Mouse (Mus musculus) embryo, embryonic 10.5 days (tissue): ENCODE data around the gene Them7.
A peak's percentile ranks its signal among the peaks of the same experiment; 100 is the strongest.

Experiments
- DNase-seq: peaks from one replicate; pipeline ENCODE4 v3.0.0-alpha.2; 2015; ENCODE audit warnings: low spot score

Them7 gene

DNA sequence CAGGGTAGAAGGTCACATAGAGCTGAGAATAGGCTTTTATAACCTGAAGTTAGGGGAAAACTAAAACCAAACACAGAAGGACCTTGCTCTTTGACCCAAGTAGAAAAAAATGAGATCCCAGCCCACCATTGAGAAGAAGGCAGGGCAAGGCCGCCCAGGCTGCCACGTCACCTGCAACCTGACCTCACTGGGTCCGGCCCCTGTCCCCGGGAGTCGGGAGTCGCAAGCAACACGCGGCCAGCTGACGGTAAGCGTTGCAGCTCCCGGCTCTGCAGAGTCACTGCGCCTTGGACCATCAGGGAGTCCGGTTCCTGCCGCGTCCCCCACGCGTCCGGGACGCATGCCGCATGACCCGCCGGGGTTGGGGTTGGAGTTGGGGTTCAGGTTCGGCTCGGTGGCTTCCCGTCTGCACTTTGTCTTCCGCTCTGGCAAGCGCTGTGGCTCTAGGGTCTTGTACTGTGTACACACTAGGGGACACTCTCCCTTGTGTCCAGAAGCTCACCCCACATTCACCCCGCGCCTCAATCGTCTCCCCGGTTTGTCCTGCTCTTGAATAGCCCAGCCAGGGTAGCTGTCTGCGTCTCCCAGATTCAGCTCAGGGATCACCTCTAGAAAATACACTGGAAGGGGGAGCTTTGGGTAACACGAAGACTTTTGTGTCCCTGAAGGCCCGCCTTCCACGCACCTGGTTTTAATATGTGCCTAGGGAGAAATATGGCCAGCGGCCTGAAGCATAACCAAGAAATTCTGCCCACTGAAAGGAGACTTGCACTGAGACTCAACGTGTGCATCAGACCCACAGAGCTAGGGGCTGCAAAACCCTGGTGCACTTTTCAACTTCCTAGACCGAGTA is at the start of gene Them7:
Gene Them7, plus strand, starts transcription at position 187 of the 853 bp plus-strand sequence.
- peak; percentile 83 for DNase-seq

DNA sequence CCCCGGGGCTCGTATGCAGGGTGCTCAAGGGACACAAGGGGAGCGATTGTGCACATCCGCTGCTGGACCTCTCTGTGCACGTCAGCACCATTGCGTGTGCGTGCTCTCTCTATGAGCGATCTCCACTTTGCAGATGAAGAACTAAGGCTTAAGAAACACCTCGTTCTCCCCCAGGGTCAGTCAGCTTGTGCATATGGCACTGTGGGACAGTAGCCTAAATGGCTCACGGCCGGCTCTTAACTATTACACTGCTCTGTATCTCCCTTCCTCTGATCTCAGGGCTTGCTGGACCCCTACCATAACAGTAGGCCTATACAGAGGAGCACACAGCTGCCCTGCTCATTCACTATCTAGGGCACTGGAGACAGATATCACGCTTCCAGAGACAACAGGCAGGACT is 45.2 kb upstream of the Them7 start:
- no peak for DNase-seq

DNA sequence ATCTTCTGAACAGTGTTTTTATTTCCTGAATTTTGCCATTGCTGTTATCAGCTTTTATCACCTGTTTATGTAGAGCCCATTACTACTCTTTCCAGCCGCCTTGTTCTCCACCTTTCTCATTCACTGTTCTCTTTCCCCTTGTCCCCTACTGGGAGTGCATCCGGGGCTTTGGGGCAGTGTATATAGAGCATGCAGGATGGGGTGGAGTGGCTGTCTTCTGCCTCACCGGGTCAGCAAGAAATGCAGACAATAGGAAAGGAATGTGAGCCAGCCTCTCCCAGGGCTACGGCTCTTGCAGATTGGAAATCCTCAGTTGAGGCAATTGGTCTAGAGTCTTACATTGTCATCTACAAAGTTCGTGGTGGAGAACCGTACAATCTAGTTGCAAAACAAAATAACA is 41.6 kb upstream of the Them7 start:
- DNase-seq: peak; percentile 21

DNA sequence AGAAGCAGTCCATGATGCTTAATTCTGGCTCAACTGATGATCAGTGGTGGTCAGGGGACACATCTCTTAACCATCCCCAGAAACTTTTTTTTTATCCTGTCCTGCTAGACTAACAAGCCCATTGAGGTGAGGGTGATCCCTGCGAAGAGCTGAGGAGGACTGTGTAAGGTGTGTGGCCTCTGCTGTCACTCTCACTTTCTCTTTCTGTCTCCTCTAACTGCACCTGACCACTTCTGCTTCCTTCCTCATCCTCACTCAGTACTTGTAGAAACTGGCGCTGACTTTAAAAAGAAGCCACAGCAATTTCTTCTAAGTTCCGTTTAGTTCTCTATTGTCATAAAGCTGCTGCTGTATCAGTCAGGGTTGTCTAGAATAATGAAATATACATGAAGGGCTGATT is 39.0 kb upstream of the Them7 start:
- no peak for DNase-seq

DNA sequence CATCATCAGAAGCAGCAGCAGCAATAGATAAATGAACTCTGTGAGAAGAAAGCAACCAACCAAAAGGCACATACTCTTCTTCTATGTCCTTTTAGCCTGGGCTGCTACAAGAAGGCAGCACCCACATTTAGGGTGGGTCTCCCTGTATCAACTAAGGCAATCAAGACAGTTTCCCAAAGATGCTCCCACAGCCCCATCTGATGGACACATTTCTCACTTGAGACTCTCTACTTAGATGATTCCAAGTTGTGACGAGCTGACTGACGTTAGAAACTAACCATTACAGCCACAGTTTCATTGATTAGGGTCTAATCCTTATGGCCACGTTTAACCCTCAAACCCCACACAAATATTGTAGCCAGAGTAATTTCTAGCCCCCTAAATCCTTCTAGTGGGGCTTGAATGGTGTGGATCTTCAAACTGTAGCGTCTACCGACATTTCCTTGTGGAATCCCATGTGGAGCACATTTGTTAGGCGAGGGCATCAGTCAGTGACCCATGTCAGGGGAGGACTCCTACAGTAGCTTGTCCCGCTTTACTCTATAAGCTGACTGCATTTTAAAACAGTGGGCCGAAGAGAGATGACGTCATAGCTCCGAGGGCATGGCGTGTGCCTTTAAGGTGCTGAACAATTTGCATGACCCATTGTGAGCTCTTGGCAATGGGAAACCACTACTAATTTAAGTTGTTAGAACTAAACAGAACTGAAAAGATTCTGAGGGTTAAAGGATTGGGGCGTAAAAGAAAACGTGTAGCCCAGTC is 38.2 kb upstream of the Them7 start:
- DNase-seq: no peak

DNA sequence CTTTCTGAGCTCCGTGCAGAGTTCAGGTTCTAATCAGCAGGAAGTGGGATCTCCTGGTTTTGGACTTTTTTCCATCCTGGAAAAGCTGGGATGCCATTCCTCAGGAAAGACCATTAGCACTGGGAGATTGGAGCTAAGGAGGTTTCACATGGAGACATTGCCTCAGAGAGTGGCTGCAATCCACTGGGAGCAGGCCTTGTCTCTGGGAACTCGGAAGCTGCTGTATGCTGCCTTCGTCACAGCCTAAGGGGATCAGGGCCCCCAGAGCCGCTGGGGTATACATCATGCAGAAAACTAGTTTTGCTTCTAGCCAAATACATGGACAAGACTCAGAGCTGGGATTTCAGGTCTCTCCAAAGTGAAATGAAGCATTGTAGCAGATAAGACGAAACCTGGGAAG is 37.5 kb upstream of the Them7 start:
- DNase-seq: no peak

DNA sequence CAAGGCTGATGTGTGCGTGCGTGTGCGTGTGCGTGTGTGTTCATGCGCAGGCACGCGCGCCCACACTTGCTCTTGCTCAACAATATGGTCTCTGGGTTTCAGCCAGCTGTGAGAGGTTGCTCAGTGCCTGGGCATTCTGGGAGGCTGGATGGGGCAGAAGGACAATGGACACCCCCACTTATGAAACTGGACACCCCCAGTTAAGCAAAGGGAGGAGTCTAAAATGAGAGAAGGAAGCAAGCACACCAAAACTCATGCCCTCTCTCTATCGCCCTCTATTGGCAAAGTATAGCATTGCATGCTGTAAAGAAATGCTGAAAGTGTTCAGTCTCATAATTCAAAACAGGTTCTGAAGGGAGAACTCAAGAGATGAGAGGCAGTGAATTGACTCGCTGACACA is 35.9 kb upstream of the Them7 start:
- peak; percentile 72 for DNase-seq

DNA sequence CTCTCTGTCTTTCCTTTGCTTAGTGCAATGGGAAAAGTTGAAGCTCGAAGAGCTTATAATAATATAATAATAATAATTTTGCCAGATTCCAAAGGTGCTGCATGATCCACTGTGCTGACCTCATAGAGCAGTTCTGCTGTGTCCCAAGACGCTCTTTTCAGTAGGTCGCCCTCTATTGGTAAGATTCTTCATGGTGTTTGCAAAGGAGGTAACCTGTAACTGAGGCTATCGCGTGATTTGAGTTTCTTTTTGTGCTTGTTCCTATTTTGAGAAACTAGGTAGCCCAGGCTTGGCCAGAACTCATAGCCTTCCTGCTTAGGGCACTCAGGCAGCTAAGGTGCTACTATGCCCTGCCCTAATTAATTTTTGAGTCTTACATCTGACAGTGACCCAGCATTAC is 34.8 kb upstream of the Them7 start:
- peak; percentile 74 for DNase-seq

DNA sequence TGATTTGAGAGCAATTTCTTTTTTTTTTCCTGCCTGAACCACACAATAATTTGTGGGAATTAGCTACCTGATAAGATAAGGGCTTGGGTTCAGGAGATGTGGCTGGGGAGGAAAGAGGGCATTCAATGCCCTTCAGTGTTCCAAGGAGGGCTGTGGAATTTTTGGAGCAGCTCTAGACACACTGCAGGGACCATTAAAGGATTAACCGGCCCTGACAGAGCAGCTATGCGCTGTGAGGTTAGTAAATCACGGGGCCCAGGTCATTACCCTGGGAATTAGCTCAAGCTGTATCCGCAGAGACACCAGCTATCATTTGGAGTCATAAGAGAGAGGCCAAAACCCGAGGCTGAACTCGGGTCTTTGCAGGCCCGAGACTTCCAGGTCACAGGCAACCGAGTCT is 24.0 kb upstream of the Them7 start:
- peak; percentile 54 for DNase-seq

DNA sequence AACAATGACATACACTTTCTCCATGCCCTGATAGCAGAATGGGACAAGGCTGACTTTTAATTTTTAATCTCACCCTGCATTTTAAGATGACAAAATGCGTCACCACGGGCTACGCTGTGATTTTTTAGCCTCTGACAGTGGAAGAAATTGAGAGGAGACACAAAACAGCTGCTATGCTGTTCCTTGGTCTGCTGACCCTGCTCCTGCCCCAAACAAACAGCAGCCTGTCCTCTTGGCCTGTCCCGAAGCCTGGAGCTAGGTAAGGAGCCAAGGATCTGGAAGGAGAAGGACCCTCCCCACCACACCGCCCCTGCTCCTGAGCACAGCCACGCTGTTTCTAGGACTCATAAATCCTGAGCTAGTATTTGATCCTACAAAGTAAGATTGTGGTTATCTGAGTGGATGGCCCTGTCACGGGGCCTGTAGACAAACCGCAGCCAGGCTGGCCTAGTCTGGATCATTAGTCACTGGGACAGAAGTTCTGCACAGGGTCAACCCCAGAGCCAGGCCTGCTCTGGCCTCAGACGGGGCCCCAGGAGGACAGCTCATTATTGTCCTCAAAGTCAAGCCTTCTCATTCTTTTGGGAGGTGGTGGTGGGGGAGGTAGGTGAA is 17.5 kb upstream of the Them7 start:
- peak; percentile 50 for DNase-seq

DNA sequence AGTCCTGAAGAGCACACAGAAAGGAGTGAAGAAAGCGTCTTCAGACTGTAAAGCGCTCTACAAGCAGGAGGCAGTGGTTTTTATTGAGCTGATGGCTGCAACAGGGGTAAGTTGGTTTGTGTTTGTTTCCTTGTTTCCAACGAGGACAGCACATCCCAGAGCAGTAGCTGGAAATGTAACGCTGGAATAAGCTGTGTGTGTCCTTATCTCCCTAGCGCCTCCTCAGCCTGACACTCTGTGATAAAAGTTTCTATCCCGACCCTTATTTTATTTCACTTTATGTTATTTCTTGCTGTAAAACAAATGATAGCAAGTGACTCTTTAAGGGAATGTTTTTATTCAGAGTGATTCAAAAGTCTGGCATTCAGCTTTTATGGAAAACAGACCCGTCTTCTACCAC is 11.3 kb upstream of the Them7 start:
- DNase-seq: no peak

DNA sequence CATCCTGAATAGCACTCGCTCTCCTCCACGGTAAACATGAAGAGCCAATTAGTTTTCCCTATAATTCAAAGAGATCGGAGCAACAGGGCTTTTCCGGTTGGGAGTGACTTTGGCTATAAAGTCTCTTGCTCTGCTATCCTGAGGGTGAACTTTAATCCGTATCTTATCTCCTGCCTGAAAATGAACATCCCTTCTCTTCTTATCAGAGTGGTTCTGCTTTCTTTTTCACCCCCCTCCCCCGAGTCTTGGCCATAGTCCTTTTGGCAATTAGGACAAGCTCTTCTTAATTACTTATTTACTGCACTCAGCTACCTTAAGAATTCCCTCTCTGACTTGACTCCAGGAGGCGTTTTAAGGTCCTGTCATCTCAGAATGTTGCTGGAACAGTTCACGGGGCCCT is 8.2 kb upstream of the Them7 start:
- DNase-seq: no peak

DNA sequence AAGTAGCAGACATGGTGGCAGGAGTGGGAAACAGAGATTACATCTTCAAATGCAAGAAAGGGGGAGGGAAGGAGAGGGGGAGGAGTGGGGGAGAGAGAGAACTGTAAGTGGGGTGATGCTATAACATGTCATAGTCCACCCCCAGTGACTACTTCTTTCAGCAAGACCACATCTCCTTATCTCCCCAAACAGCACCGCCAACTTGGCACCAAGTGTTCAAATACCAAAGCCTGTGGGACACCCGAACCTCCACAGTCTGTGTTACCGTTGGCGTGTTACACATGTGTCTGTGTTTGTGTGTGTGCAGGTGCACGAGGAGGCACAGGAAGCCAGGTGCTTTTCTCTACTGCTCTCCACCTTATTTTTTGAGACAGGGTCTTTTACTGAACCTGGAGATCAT is 4.9 kb upstream of the Them7 start:
- DNase-seq: no peak

DNA sequence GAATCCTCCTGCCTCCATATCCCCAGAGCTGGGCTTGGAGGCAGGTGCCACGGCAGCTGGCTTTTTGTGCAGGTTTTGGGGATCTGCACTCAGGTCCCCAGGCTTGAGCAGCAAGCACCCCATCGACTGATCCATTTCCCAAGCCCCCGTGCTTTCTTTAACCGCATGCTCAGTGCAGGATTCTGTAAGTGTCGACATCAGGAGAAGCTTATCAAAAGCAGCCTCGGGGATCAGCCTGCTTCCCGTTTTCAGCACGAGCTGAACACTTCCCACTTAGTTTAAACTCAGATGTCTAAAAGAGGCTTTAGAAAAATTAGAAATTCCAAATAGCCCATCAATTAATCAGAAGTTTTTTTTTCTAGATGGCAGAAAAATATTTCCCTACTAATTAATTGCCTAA is 4.5 kb upstream of the Them7 start:
- DNase-seq: no peak

DNA sequence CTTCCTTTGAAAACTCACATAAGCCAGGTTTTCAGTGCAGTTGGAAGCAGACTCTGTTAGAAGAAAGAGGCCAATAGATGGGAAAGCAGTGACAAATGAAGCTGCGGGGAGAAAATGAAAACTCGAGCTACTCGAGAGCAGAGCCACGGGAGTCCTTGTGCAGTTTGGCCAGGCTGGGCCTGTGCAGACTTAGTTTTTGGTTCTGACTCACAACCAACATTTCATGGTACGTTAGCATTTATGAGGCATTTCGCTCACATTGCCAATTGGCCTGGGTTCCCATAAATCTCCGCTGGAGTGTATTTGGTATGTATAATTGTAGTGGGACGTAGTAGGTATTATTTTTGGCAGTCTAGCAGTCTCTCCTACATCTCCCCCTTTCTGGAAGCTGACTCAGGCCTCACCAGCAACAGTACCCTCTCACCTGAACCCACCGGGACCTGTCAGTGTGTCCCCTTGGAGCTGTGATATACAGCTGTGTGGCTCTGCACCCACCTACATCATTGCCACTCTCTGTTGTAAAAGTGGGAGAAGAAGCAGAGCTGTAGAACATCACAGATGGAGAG is 3.3 kb upstream of the Them7 start:
- DNase-seq: no peak

DNA sequence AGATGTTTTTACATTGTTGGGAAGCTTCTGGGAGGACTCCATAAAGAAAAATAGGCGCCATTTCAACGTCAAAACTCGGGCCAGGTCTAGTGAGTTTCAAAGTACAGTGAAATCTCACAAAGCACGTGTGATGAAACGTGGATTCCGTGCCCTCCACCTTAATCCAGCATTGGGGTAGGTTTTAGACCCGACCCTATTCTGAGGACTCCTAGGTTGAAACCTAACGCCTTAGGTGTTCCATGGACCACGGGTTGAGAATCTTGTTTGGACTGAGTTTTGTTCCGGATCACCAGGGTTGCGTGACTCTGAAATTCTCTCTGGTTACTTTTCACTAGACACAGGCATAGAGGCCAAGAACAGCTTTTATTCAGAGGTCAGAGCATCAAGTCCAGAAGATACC is 514 bp upstream of the Them7 start:
- no peak for DNase-seq

DNA sequence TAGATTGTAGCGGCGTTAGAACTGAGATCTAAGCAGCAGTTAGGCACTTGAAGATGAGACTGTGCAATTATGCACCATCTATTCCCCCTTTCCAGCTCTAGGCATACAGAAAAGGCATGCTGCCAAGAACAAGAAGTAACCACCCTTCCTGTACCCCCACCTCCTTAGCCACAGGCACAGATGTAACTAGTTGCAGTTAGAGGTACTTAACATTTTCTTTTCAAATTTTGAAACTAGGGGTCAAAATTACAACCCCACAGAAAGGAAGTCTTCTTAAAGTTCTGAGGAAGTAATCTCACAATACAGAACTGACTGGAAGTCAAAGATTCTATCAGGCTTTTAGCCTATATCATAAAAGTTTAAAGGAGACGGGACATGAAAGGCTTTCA is 861 bp downstream of the Them7 start:
- no peak for DNase-seq

DNA sequence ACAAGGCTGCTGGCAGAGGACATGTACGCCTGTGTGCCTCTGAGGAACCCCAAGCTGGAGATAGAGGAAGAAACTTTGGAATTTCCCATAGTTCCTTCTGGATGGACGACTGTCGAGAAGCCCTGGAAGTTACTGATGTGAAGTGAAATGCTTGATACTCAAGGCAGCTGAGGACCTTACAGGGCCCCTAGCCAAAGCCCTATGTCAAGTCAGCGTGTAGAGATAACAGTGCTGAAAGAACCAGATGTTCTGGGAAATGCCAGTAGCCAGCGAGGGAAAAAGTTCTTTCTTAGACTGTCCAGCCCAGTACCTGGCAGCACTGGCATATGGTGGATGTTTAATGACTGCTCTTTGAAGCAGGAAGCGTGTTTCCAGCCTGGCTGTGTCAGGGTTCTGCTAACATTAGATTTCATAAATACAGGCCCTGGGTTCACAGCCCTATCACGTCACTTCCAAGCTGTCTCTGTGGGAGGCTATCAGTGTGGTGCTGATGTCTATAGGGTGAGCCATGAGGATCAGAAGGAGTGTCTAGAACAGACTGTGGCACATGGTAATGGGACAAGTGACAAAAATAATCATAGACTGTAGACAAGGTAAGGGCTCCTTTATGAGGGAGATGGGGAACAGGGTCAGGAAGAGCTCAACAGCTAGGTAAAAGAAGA is 2.3 kb downstream of the Them7 start:
- DNase-seq: no peak

DNA sequence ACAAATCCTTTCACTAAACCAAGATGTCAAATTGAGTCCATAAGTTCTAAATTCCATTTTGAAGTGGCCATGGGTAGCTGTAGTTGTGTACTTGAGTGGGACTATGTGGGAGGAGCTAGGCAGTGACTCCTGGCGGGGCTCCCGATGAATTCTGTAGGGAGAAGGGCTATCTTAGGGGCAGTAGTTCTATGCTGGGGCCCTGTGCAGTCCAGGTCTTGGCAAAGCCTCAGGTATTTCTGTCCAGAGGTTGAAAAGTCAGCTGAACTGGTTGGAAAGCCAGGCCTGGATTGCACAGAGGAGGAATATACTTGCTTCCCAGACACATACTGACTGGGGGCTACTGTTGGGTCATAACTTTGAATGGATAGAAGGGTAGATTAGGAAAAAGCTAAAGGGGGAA is 4.3 kb downstream of the Them7 start:
- no peak for DNase-seq

DNA sequence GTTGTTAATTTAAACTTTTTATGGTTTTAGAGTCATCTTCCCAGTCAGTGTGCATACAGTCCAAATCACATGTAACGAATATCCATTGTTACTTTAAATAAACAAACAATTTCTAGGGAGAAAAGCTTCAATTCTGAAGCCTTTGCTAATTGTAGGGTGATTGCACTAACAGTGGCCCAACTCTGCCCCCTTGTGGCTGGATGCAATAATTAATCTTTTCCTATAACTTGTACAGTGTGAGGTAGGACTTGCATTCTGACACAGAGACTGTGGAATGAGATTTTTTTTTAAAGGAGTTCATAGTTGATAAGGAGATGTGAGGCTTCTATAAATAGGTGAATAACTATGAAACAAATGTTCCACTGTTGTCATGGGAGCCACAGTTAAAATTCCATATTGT is 6.2 kb downstream of the Them7 start:
- DNase-seq: peak; percentile 85

DNA sequence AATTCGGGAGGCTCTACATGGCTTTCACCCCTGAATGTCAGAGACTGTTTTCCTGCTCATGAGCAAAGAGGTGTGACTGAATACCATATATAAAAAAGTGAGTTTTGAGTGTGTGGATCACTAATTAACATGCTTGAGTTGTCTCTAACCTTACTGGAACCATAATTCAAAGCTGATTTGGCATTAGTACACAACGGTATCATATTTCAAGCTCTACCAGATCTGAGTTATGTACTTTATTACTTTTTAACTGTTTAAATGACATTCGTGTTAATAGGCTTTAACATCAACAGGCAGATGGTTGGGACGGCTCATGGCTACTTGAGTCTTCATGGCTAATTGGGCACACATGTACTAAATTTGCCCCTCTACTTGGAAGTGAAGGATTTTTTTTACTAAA is 8.3 kb downstream of the Them7 start:
- DNase-seq: no peak

DNA sequence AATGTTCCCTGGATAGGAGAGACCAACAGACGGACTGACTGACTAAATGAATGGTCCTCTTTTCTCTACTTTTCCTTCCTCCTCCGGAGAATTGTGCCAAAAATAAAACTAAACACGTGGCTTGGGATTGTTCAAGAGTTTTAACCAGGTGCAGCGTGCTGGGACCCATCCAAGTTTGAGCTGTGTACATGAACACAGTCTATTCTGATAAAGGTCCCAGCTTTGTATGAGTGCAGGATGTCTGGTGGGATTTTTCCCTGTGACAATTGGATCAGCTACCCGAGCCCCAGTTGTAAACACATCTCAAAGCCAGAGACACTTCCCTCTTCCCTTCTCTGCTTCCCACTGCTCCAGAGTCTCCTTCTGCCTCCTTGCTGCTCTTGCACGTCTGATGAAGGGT is 10.2 kb downstream of the Them7 start:
- DNase-seq: no peak
